Mouse (Mus musculus): ENCODE measurements around the gene Gm5286. TPM values are rescaled to one million over a fixed set of nuclear protein-coding genes. Genes with fewer than 3 reads are reported as not detected.
"Not testable (repeated sequence)": the region's sequence is repeated elsewhere in the genome, so short reads cannot be mapped to it uniquely, and the experiment has no call there.

Gene Gm5286
- not detected in 2 replicates for polyA plus RNA-seq (2015; fragmentation: Nextera tagmentation; extraction: Ambion mirVana)

- H3K27ac ChIP-seq; H3K27me3 ChIP-seq; H3K4me3 ChIP-seq (replicated peaks); H3K4me2 ChIP-seq; H3K36me3 ChIP-seq; ATAC-seq (replicated peaks; ENCODE audit: low FRiP score); H3K9me3 ChIP-seq (replicated peaks); H3K9ac ChIP-seq; H3K4me1 ChIP-seq: not testable (repeated sequence)
- 83% methylated on average over 3 of the region's 4 CpGs for WGBS
Measured at GRCm38 (mm10) chr3:94196414-94196813, at the start of gene Gm5286. Gene Gm5286, plus strand, starts transcription at chr3:94196714.

GRCm38 (mm10) chr3:94167351-94167750 lies 29.2 kb upstream of the Gm5286 start:
- not testable (repeated sequence) for ATAC-seq (replicated peaks; ENCODE audit: low FRiP score); H3K9ac ChIP-seq; H3K4me2 ChIP-seq; H3K27ac ChIP-seq; H3K4me3 ChIP-seq (replicated peaks); H3K36me3 ChIP-seq; H3K4me1 ChIP-seq; H3K9me3 ChIP-seq (replicated peaks); H3K27me3 ChIP-seq

- H3K4me1 ChIP-seq; H3K27ac ChIP-seq; H3K4me3 ChIP-seq (replicated peaks); H3K4me2 ChIP-seq; H3K27me3 ChIP-seq; H3K36me3 ChIP-seq; H3K9ac ChIP-seq; H3K9me3 ChIP-seq (replicated peaks); ATAC-seq (replicated peaks; ENCODE audit: low FRiP score): not testable (repeated sequence)
- 95% methylated on average over 1 of the region's 1 CpGs for WGBS
Measured at GRCm38 (mm10) chr3:94178093-94178492, 18.4 kb upstream of the Gm5286 start, which contains the start of gene Gm10696. Gene Gm10696, minus strand, starts transcription at chr3:94178193.

Other genes starting within 250 kb of the Gm5286 start
- gene Tdpoz5, start 235.4 kb upstream of the Gm5286 start, polyA plus RNA-seq (2015; fragmentation: Nextera tagmentation; extraction: Ambion mirVana): not detected in 2 replicates
- gene Gm9125, start 141.8 kb upstream of the Gm5286 start, polyA plus RNA-seq (2015; fragmentation: Nextera tagmentation; extraction: Ambion mirVana): not detected in 2 replicates
- not detected in 2 replicates for gene Gm10697, start 124.1 kb upstream of the Gm5286 start, polyA plus RNA-seq (2015; fragmentation: Nextera tagmentation; extraction: Ambion mirVana)
- gene Gm10696, start 18.5 kb upstream of the Gm5286 start, polyA plus RNA-seq (2015; fragmentation: Nextera tagmentation; extraction: Ambion mirVana): not detected in 2 replicates
- gene Gm4778, start 67.3 kb downstream of the Gm5286 start, polyA plus RNA-seq (2015; fragmentation: Nextera tagmentation; extraction: Ambion mirVana): not detected in 2 replicates
- 11.9 and 12.2 TPM in 2 replicates for gene Them4, start 113.4 kb downstream of the Gm5286 start, polyA plus RNA-seq (2015; fragmentation: Nextera tagmentation; extraction: Ambion mirVana)
- 1.3 TPM in 1 of 2 replicates, not detected in the other for gene Them5, start 145.4 kb downstream of the Gm5286 start, polyA plus RNA-seq (2015; fragmentation: Nextera tagmentation; extraction: Ambion mirVana)
- gene C2cd4d, start 165.7 kb downstream of the Gm5286 start, polyA plus RNA-seq (2015; fragmentation: Nextera tagmentation; extraction: Ambion mirVana): 0.40 and 0.59 TPM in 2 replicates
- gene Rorc, start 176.1 kb downstream of the Gm5286 start, polyA plus RNA-seq (2015; fragmentation: Nextera tagmentation; extraction: Ambion mirVana): 8.6 and 9.6 TPM in 2 replicates
- 0.17 and 0.32 TPM in 2 replicates for gene Lingo4, start 201.8 kb downstream of the Gm5286 start, polyA plus RNA-seq (2015; fragmentation: Nextera tagmentation; extraction: Ambion mirVana)
- 12.0 and 15.5 TPM in 2 replicates for gene Tdrkh, start 216.6 kb downstream of the Gm5286 start, polyA plus RNA-seq (2015; fragmentation: Nextera tagmentation; extraction: Ambion mirVana)
- gene Mrpl9, start 246.6 kb downstream of the Gm5286 start, polyA plus RNA-seq (2015; fragmentation: Nextera tagmentation; extraction: Ambion mirVana): 68.4 and 70.4 TPM in 2 replicates
- gene Oaz3, start 247.2 kb downstream of the Gm5286 start, polyA plus RNA-seq (2015; fragmentation: Nextera tagmentation; extraction: Ambion mirVana): 0.45 and 0.84 TPM in 2 replicates

Measured in kidney, embryonic 15.5 days (tissue).